Mouse (Mus musculus): ENCODE measurements at regions not wholly inside any gene's neighbourhood (a gene's known extent, or its start where the extent isn't known, plus 50 kb on each side); places are given as distances from the start of the nearest gene placed in this dataset.

GRCm38 (mm10) chr10:9537686-9538085 is 137.3 kb downstream of the Samd5 start:
- TF ChIP-seq POLR2A (IDR thresholded peaks at IDR 0.05; ENCODE audit: extremely low read depth, insufficient read depth, low read length) (no peak), CTCF (IDR thresholded peaks at IDR 0.05; ENCODE audit: low read depth, low read length) (no peak)
